Mouse (Mus musculus): ENCODE measurements around the gene Scn11a. TPM values are rescaled to one million over a fixed set of nuclear protein-coding genes. Genes with fewer than 3 reads are reported as not detected.
A peak's percentile ranks its signal among the peaks of the same experiment; 100 is the strongest.

Scn11a gene
- total and polyA plus RNA-seq, 3 experiments: 0.13 to 0.54 (median 0.13) TPM

DNA sequence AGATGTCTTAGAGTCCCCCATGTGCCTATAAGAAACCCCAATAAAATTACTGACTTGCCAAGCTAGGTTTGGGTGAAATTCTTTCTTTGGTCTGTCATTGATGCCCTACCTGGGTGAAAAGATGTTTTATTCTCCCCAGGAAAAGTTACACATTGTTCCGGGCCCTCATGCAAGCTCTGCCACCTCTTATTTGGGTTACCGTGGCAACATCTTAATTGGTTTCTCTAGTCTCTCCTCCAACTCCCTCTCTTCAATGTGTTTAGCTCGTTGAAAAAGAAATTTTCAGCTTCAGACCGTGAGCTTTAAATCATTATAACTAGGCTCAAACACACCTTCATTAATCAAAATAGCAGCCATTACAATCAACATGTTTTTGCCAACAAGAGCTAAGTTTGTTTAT, 28.5 kb downstream of the Scn11a start:
- dilution Hi-C loops (cut with MboI; ENCODE audit: extremely low pct_ligation_motif_present, extremely low pct_unique_long_range_greater_than_20kb, low sequenced_read_pairs): no loop called here
- in situ Hi-C loops (cut with MboI; ENCODE audit: low pct_ligation_motif_present, low pct_unique_long_range_greater_than_20kb, low sequenced_read_pairs): loop anchor here (10.0 kb wide), 2 partner anchors 48 to 88 kb away; no protein-coding TSS in a partner anchor
- Histone ChIP-seq H3K4me2 (ENCODE audit: insufficient read depth, low read depth, poor library complexity, severe bottlenecking) (no peak overlapping the region), H3K4me1 (ENCODE audit: control insufficient read depth in 1 of 2, insufficient read depth in 2 of 2) (peaks cover 0 to 10% of the 10 kb centered on the region in 2 experiments; a peak in 2 of 4 replicates), H3K9ac (ENCODE audit: insufficient read depth, low read depth) (no peak overlapping the region), H3K27ac (ENCODE audit: insufficient read depth, low read depth) (no peak overlapping the region), H3K4me3 (replicated peaks in 1 of 3; ENCODE audit: low read depth in 2 of 3, low read length in 2 of 3, poor library complexity in 1 of 3) (no peak overlapping the region), H3K9me3 (replicated peaks; ENCODE audit: low read length) (no peaks in the 10 kb centered on the region), H3K79me2 (replicated peaks; ENCODE audit: control insufficient read depth, extremely low read depth, insufficient read depth, poor library complexity, severe bottlenecking) (no peaks in the 10 kb centered on the region), H3K36me3 (replicated peaks in 1 of 2; ENCODE audit: control insufficient read depth in 1 of 2, insufficient read depth in 1 of 2, low read length in 1 of 2) (no peaks in the 10 kb centered on the region), H3K27me3 (replicated peaks) (no peaks in the 10 kb centered on the region)
- no peak for DNase-seq (ENCODE audit: extremely low read depth)
- TF ChIP-seq USF1 (IDR thresholded peaks at IDR 0.05; ENCODE audit: low read depth, low read length) (no peak), GABPA (IDR thresholded peaks at IDR 0.05; ENCODE audit: insufficient replicate concordance, low read depth, low read length) (no peak), PAX5 (IDR thresholded peaks at IDR 0.05; ENCODE audit: low read length) (no peak), MAFK (IDR thresholded peaks at IDR 0.05; ENCODE audit: insufficient replicate concordance, low read length) (no peak)

DNA sequence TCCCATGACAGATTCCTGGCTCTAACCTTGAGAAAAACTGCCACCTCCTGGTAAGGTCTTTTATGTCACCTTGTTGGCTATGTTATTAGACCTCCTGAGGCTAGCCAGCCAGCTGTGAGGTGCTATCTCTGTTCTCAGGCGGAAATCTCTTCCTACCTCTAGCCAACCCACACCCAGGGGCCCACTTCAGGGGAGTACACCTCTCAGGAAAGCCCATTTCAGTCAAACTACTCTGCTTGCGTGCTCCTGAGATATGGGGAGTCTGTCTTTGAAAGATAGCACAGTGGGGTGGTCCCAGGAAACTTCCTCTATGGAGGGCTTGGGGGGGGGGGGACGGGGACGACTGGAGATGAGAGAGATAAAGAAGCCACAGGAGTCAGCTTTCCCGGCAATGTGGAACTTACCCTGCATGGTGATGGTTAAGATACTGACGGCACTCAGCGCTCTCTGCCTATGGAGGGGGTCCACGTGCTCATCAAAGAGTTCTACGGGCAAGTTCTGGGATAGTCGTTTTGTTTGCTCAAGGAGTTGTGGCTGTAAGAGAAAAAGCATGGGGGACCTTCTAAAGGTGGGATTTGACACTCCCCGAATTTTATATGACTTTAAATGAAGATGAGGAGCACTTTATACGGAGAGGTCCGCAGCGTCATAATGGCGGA, 29.9 kb downstream of the Scn11a start:
- Histone ChIP-seq H3K4me2 (ENCODE audit: insufficient read depth, low read depth, poor library complexity, severe bottlenecking) (no peak overlapping the region), H3K9ac (ENCODE audit: insufficient read depth, low read depth) (no peak overlapping the region), H3K4me1 (ENCODE audit: control insufficient read depth in 1 of 2, insufficient read depth in 2 of 2) (peaks cover 0 to 4% of the 10 kb centered on the region in 2 experiments; a peak in 1 of 4 replicates), H3K27me3 (replicated peaks) (no peaks in the 10 kb centered on the region), H3K36me3 (replicated peaks in 1 of 2; ENCODE audit: control insufficient read depth in 1 of 2, insufficient read depth in 1 of 2, low read length in 1 of 2) (no peaks in the 10 kb centered on the region), H3K27ac (ENCODE audit: insufficient read depth, low read depth) (no peak overlapping the region), H3K4me3 (replicated peaks in 1 of 3; ENCODE audit: low read depth in 2 of 3, low read length in 2 of 3, poor library complexity in 1 of 3) (no peak overlapping the region), H3K79me2 (replicated peaks; ENCODE audit: control insufficient read depth, extremely low read depth, insufficient read depth, poor library complexity, severe bottlenecking) (no peaks in the 10 kb centered on the region), H3K9me3 (replicated peaks; ENCODE audit: low read length) (no peaks in the 10 kb centered on the region)
- no peak for DNase-seq (ENCODE audit: extremely low read depth)
- TF ChIP-seq PAX5 (IDR thresholded peaks at IDR 0.05; ENCODE audit: low read length): no peak
- TF ChIP-seq RAD21 (IDR thresholded peaks at IDR 0.05; ENCODE audit: low read depth, low read length): peak; percentile 21
- TF ChIP-seq CTCF (conservative IDR thresholded peaks at IDR 0.05 in 1 of 2, IDR thresholded peaks at IDR 0.05 in 1 of 2; ENCODE audit: low read depth in 2 of 2, low read length in 2 of 2): peak in 1 of 2 experiments; percentile 26; a peak in 2 of 4 replicates
- in situ Hi-C loops (cut with MboI; ENCODE audit: low pct_ligation_motif_present, low pct_unique_long_range_greater_than_20kb, low sequenced_read_pairs): loop anchor here (10.0 kb wide), 2 partner anchors 49 to 89 kb away; no protein-coding TSS in a partner anchor
- dilution Hi-C loops (cut with MboI; ENCODE audit: extremely low pct_ligation_motif_present, extremely low pct_unique_long_range_greater_than_20kb, low sequenced_read_pairs): no loop called here

DNA sequence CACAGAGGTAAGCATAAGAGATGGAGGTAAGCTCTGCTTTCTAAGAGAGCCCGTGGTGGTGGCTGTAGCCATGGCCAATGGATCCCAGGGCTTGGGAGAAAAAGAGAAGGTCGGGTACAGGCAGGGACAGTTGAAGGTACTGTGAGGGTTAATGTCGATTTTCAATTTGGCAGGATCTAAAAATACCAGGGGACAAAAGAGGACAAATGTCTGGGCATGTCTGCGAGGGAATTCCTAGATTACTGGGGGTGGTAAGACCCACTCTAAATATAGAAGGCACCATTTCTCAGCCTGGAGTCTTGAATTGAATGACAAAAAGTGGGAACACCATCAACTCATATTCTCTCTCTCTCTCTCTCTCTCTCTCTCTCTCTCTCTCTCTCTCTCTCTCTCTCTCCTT, 30.8 kb downstream of the Scn11a start:
- H3K9me3 ChIP-seq (replicated peaks; ENCODE audit: low read length): no peaks in the 10 kb centered on the region
- TF ChIP-seq HCFC1 (IDR thresholded peaks at IDR 0.05; ENCODE audit: low read depth, low read length) (no peak), NELFE (IDR thresholded peaks at IDR 0.05; ENCODE audit: low read depth, low read length) (no peak), MXI1 (IDR thresholded peaks at IDR 0.05; ENCODE audit: low read depth, low read length) (no peak), RCOR1 (conservative IDR thresholded peaks at IDR 0.05; ENCODE audit: low read depth, low read length) (no peak), SMC3 (IDR thresholded peaks at IDR 0.05; ENCODE audit: low read depth, low read length) (no peak), MAX (IDR thresholded peaks at IDR 0.05; ENCODE audit: low read length) (no peak), USF1 (IDR thresholded peaks at IDR 0.05; ENCODE audit: low read depth, low read length) (no peak), ELF1 (IDR thresholded peaks at IDR 0.05; ENCODE audit: low read depth, low read length) (no peak), POLR2AphosphoS2 (IDR thresholded peaks at IDR 0.05; ENCODE audit: low read depth, low read length) (no peak), CTCF (conservative IDR thresholded peaks at IDR 0.05 in 1 of 2, IDR thresholded peaks at IDR 0.05 in 1 of 2; ENCODE audit: low read depth in 2 of 2, low read length in 2 of 2) (no peak), PAX5 (IDR thresholded peaks at IDR 0.05; ENCODE audit: low read length) (no peak), MAZ (IDR thresholded peaks at IDR 0.05; ENCODE audit: low read depth, low read length) (no peak), CHD1 (IDR thresholded peaks at IDR 0.05; ENCODE audit: low read depth, low read length) (no peak), IRF4 (IDR thresholded peaks at IDR 0.05; ENCODE audit: low read depth, low read length) (no peak), BHLHE40 (IDR thresholded peaks at IDR 0.05; ENCODE audit: low read depth, low read length) (no peak)
- H3K27ac ChIP-seq (ENCODE audit: insufficient read depth, low read depth): no peak overlapping the region
- DNase-seq (ENCODE audit: extremely low read depth): no peak
- no peaks in the 10 kb centered on the region for H3K79me2 ChIP-seq (replicated peaks; ENCODE audit: control insufficient read depth, extremely low read depth, insufficient read depth, poor library complexity, severe bottlenecking)
- in situ Hi-C loops (cut with MboI; ENCODE audit: low pct_ligation_motif_present, low pct_unique_long_range_greater_than_20kb, low sequenced_read_pairs): loop anchor here (10.0 kb wide), 2 partner anchors 50 to 90 kb away; no protein-coding TSS in a partner anchor
- no peaks in the 10 kb centered on the region for H3K27me3 ChIP-seq (replicated peaks)
- no peaks in the 10 kb centered on the region for H3K36me3 ChIP-seq (replicated peaks in 1 of 2; ENCODE audit: control insufficient read depth in 1 of 2, insufficient read depth in 1 of 2, low read length in 1 of 2)
- dilution Hi-C loops (cut with MboI; ENCODE audit: extremely low pct_ligation_motif_present, extremely low pct_unique_long_range_greater_than_20kb, low sequenced_read_pairs): no loop called here
- peaks cover 0 to 4% of the 10 kb centered on the region in 2 experiments; a peak in 1 of 4 replicates for H3K4me1 ChIP-seq (ENCODE audit: control insufficient read depth in 1 of 2, insufficient read depth in 2 of 2)
- no peak overlapping the region for H3K4me3 ChIP-seq (replicated peaks in 1 of 3; ENCODE audit: low read depth in 2 of 3, low read length in 2 of 3, poor library complexity in 1 of 3)
- H3K9ac ChIP-seq (ENCODE audit: insufficient read depth, low read depth): no peak overlapping the region
- no peak overlapping the region for H3K4me2 ChIP-seq (ENCODE audit: insufficient read depth, low read depth, poor library complexity, severe bottlenecking)

Measured in CH12.LX (cell line).